Mouse (Mus musculus): Measurements from ENCODE around the gene Gas2. TPM values are rescaled to one million over a fixed set of nuclear protein-coding genes. Genes with fewer than 3 reads are reported as not detected.

Gas2 gene
- polyA plus RNA-seq (2015; fragmentation: Nextera tagmentation; extraction: Ambion mirVana): 3.1 TPM in 2 replicates

- H3K4me2 ChIP-seq (ENCODE audit: low read depth, low read length): peak within 1 kb of the TSS; percentile 94
- peaks cover 18% of the 10 kb centered on the region for H3K4me1 ChIP-seq (ENCODE audit: control insufficient read depth, low read depth, low read length)
- ATAC-seq (ENCODE audit: low read depth): peak; percentile 84
- peak within 1 kb of the TSS; percentile 91 for H3K27ac ChIP-seq (ENCODE audit: low read length)
- no peaks in the 10 kb centered on the region for H3K9me3 ChIP-seq (replicated peaks; ENCODE audit: control insufficient read depth, low read length)
- peak within 1 kb of the TSS; percentile 87 for H3K4me3 ChIP-seq (ENCODE audit: low read depth, low read length)
- H3K36me3 ChIP-seq (ENCODE audit: control insufficient read depth, insufficient read depth): no peaks in the 10 kb centered on the region; the same call in 1 of the 2 replicates
- no peaks in the 10 kb centered on the region for H3K27me3 ChIP-seq (ENCODE audit: control insufficient read depth, insufficient read depth, low read depth, low read length)
- peak within 1 kb of the TSS; percentile 84 for H3K9ac ChIP-seq (ENCODE audit: low read depth, low read length)
- WGBS (ENCODE audit: insufficient replicate concordance): 7% methylated on average over 103 of the region's 105 CpGs
Measured at GRCm38 (mm10) chr7:51861250-51862096, at the start of gene Gas2. Gas2 (plus strand) TSS chr7:51862015.

GRCm38 (mm10) chr7:51815473-51816282, 46.1 kb upstream of the Gas2 start:
- no peak overlapping the region for H3K27ac ChIP-seq (ENCODE audit: low read length)
- H3K4me2 ChIP-seq (ENCODE audit: low read depth, low read length): no peak overlapping the region
- H3K9me3 ChIP-seq (replicated peaks; ENCODE audit: control insufficient read depth, low read length): no peaks in the 10 kb centered on the region
- H3K9ac ChIP-seq (ENCODE audit: low read depth, low read length): no peak overlapping the region
- no peaks in the 10 kb centered on the region for H3K36me3 ChIP-seq (ENCODE audit: control insufficient read depth, insufficient read depth)
- WGBS (ENCODE audit: insufficient replicate concordance): 34% methylated on average over 4 of the region's 4 CpGs
- no peak for ATAC-seq (ENCODE audit: low read depth)
- H3K4me3 ChIP-seq (ENCODE audit: low read depth, low read length): no peak overlapping the region
- no peaks in the 10 kb centered on the region for H3K27me3 ChIP-seq (ENCODE audit: control insufficient read depth, insufficient read depth, low read depth, low read length)
- H3K4me1 ChIP-seq (ENCODE audit: control insufficient read depth, low read depth, low read length): no peaks in the 10 kb centered on the region

GRCm38 (mm10) chr7:51816283-51816839, 45.5 kb upstream of the Gas2 start:
- no peaks in the 10 kb centered on the region for H3K9me3 ChIP-seq (replicated peaks; ENCODE audit: control insufficient read depth, low read length)
- no peaks in the 10 kb centered on the region for H3K4me1 ChIP-seq (ENCODE audit: control insufficient read depth, low read depth, low read length)
- H3K4me3 ChIP-seq (ENCODE audit: low read depth, low read length): no peak overlapping the region
- H3K9ac ChIP-seq (ENCODE audit: low read depth, low read length): no peak overlapping the region
- H3K4me2 ChIP-seq (ENCODE audit: low read depth, low read length): no peak overlapping the region
- no peak overlapping the region for H3K27ac ChIP-seq (ENCODE audit: low read length)
- no peaks in the 10 kb centered on the region for H3K27me3 ChIP-seq (ENCODE audit: control insufficient read depth, insufficient read depth, low read depth, low read length)
- H3K36me3 ChIP-seq (ENCODE audit: control insufficient read depth, insufficient read depth): no peaks in the 10 kb centered on the region
- WGBS (ENCODE audit: insufficient replicate concordance): 35% methylated on average over 3 of the region's 3 CpGs
- ATAC-seq (ENCODE audit: low read depth): no peak

GRCm38 (mm10) chr7:51818251-51818974, 43.4 kb upstream of the Gas2 start:
- 46% methylated on average over 3 of the region's 3 CpGs for WGBS (ENCODE audit: insufficient replicate concordance)
- H3K9ac ChIP-seq (ENCODE audit: low read depth, low read length): no peak overlapping the region
- H3K4me2 ChIP-seq (ENCODE audit: low read depth, low read length): no peak overlapping the region
- H3K4me3 ChIP-seq (ENCODE audit: low read depth, low read length): no peak overlapping the region
- no peaks in the 10 kb centered on the region for H3K4me1 ChIP-seq (ENCODE audit: control insufficient read depth, low read depth, low read length)
- no peaks in the 10 kb centered on the region for H3K36me3 ChIP-seq (ENCODE audit: control insufficient read depth, insufficient read depth)
- no peak for ATAC-seq (ENCODE audit: low read depth)
- no peaks in the 10 kb centered on the region for H3K27me3 ChIP-seq (ENCODE audit: control insufficient read depth, insufficient read depth, low read depth, low read length)
- no peak overlapping the region for H3K27ac ChIP-seq (ENCODE audit: low read length)
- H3K9me3 ChIP-seq (replicated peaks; ENCODE audit: control insufficient read depth, low read length): no peaks in the 10 kb centered on the region

- 21% methylated on average over 1 of the region's 1 CpGs for WGBS (ENCODE audit: insufficient replicate concordance)
Measured at GRCm38 (mm10) chr7:51819891-51820290, 41.9 kb upstream of the Gas2 start.

GRCm38 (mm10) chr7:51821467-51821866, 40.3 kb upstream of the Gas2 start:
- H3K27ac ChIP-seq (ENCODE audit: low read length): no peak overlapping the region
- H3K9me3 ChIP-seq (replicated peaks; ENCODE audit: control insufficient read depth, low read length): no peaks in the 10 kb centered on the region
- H3K27me3 ChIP-seq (ENCODE audit: control insufficient read depth, insufficient read depth, low read depth, low read length): no peaks in the 10 kb centered on the region
- 37% methylated on average over 2 of the region's 2 CpGs for WGBS (ENCODE audit: insufficient replicate concordance)
- H3K4me1 ChIP-seq (ENCODE audit: control insufficient read depth, low read depth, low read length): no peaks in the 10 kb centered on the region
- H3K9ac ChIP-seq (ENCODE audit: low read depth, low read length): no peak overlapping the region
- no peaks in the 10 kb centered on the region for H3K36me3 ChIP-seq (ENCODE audit: control insufficient read depth, insufficient read depth)
- H3K4me2 ChIP-seq (ENCODE audit: low read depth, low read length): no peak overlapping the region
- ATAC-seq (ENCODE audit: low read depth): no peak
- no peak overlapping the region for H3K4me3 ChIP-seq (ENCODE audit: low read depth, low read length)

More at GRCm38 (mm10) chr7:51819891-51820290, 41.9 kb upstream of the Gas2 start:
- H3K4me1 ChIP-seq (ENCODE audit: control insufficient read depth, low read depth, low read length): no peaks in the 10 kb centered on the region
- no peak overlapping the region for H3K4me2 ChIP-seq (ENCODE audit: low read depth, low read length)
- ATAC-seq (ENCODE audit: low read depth): no peak
- H3K9me3 ChIP-seq (replicated peaks; ENCODE audit: control insufficient read depth, low read length): no peaks in the 10 kb centered on the region
- H3K4me3 ChIP-seq (ENCODE audit: low read depth, low read length): no peak overlapping the region
- no peak overlapping the region for H3K27ac ChIP-seq (ENCODE audit: low read length)
- H3K27me3 ChIP-seq (ENCODE audit: control insufficient read depth, insufficient read depth, low read depth, low read length): no peaks in the 10 kb centered on the region
- no peaks in the 10 kb centered on the region for H3K36me3 ChIP-seq (ENCODE audit: control insufficient read depth, insufficient read depth)
- H3K9ac ChIP-seq (ENCODE audit: low read depth, low read length): no peak overlapping the region

- Histone ChIP-seq H3K4me3 (ENCODE audit: low read depth, low read length) (no peak overlapping the region), H3K27ac (ENCODE audit: low read length) (no peak overlapping the region), H3K4me2 (ENCODE audit: low read depth, low read length) (no peak overlapping the region), H3K27me3 (ENCODE audit: control insufficient read depth, insufficient read depth, low read depth, low read length) (no peaks in the 10 kb centered on the region), H3K9me3 (replicated peaks; ENCODE audit: control insufficient read depth, low read length) (no peaks in the 10 kb centered on the region), H3K9ac (ENCODE audit: low read depth, low read length) (no peak overlapping the region), H3K36me3 (ENCODE audit: control insufficient read depth, insufficient read depth) (no peaks in the 10 kb centered on the region), H3K4me1 (ENCODE audit: control insufficient read depth, low read depth, low read length) (no peaks in the 10 kb centered on the region)
- ATAC-seq (ENCODE audit: low read depth): no peak
- 49% methylated on average over 7 of the region's 7 CpGs for WGBS (ENCODE audit: insufficient replicate concordance)
Measured at GRCm38 (mm10) chr7:51823562-51824338, 38.1 kb upstream of the Gas2 start.

GRCm38 (mm10) chr7:51831917-51832316, 29.9 kb upstream of the Gas2 start:
- Histone ChIP-seq H3K4me2 (ENCODE audit: low read depth, low read length) (no peak overlapping the region), H3K27ac (ENCODE audit: low read length) (no peak overlapping the region), H3K4me1 (ENCODE audit: control insufficient read depth, low read depth, low read length) (no peaks in the 10 kb centered on the region), H3K9ac (ENCODE audit: low read depth, low read length) (no peak overlapping the region), H3K27me3 (ENCODE audit: control insufficient read depth, insufficient read depth, low read depth, low read length) (no peaks in the 10 kb centered on the region), H3K36me3 (ENCODE audit: control insufficient read depth, insufficient read depth) (no peaks in the 10 kb centered on the region), H3K4me3 (ENCODE audit: low read depth, low read length) (no peak overlapping the region), H3K9me3 (replicated peaks; ENCODE audit: control insufficient read depth, low read length) (no peaks in the 10 kb centered on the region)
- ATAC-seq (ENCODE audit: low read depth): no peak
- WGBS (ENCODE audit: insufficient replicate concordance): 65% methylated on average over 7 of the region's 7 CpGs
